9 mouse cellular contexts compared by ENCODE assay signal in the genomic region with DNA sequence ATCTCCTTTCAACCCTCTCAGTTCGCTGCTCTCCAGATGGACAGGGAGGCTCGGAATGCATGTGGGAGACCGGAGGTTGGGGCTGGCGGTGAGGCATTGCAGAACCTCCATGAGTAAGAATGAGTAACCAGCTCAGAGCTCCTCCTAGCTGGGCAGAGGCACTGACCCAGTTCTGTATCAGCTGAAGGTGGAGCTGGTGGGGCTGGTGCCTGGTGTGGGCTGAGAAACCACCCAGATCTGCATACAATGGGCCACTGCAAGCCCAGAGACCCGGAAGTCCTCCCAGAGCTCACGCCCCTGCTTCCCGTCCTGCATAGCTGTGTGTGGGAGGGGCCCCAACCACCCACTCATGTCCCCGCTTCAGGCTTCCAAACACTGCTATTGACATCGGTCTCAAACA. TPM values are rescaled to one million over a fixed set of nuclear protein-coding genes. Genes with fewer than 3 reads are reported as not detected.
DNase-seq lines count a peak whose midpoint lies in the region; TF ChIP-seq lines count a peak whose summit lies in the region.
"Had no signal": no experiment of that assay in that cellular context is flagged by ENCODE, and none has a peak within 500 bp of the region (broad histone marks: within the 10 kb centered on the region; RNA-seq: fewer than 3 reads in every experiment).

No protein-coding gene starts in this region.

- no peaks in the 10 kb centered on the region for H3K9me3 ChIP-seq in MEL (replicated peaks; ENCODE audit: insufficient read depth, low read length)
- H3K9me3 ChIP-seq: hindbrain, embryonic 15.5 days had no signal

- H3K9ac ChIP-seq in MEL (ENCODE audit: control insufficient read depth, low read depth, low read length, poor library complexity, severe bottlenecking): no peak overlapping the region
- H3K9ac ChIP-seq: hindbrain, embryonic 15.5 days had no signal

- no peak for TF ChIP-seq RAD21 in MEL (IDR thresholded peaks at IDR 0.05; ENCODE audit: low read depth, low read length)

- H3K27me3 ChIP-seq in MEL (ENCODE audit: control insufficient read depth in 1 of 2, insufficient read depth in 2 of 2, low read length in 2 of 2): no peaks in the 10 kb centered on the region
- H3K27me3 ChIP-seq: hindbrain, embryonic 15.5 days had no signal

- no peak for TF ChIP-seq EP300 in MEL (IDR thresholded peaks at IDR 0.05; ENCODE audit: low read depth in 1 of 2, low read length in 2 of 2)

- no peak for TF ChIP-seq CTCF in MEL (IDR thresholded peaks at IDR 0.05 in 2 of 3, conservative IDR thresholded peaks at IDR 0.05 in 1 of 3; ENCODE audit: control insufficient read depth in 1 of 3, insufficient read depth in 1 of 3, low read depth in 2 of 3, low read length in 3 of 3, poor library complexity in 1 of 3, severe bottlenecking in 1 of 3)

- peak; percentile 82 to 89 for DNase-seq in adrenal gland, adult (ENCODE audit: inconsistent age in 2 of 2, low spot score in 1 of 2)
- no peak for DNase-seq in adrenal gland, postnatal 4 days (ENCODE audit: low spot score in 2 of 2)
- peak; percentile 47 for DNase-seq in MEL (ENCODE audit: low read depth, low spot score)
- peak; percentile 25 to 46 for DNase-seq in gastrocnemius, adult 8-10 months (ENCODE audit: low spot score in 2 of 2)
- DNase-seq in kidney, adult 18-20 months: peak; percentile 66
- peak; percentile 87 to 89 for DNase-seq in lung, adult 18-20 months
- peak; percentile 40 for DNase-seq in thymus, postnatal 25 days
- no peak for DNase-seq in layer of hippocampus, adult 9-10 months (ENCODE audit: low spot score)

- no peak overlapping the region for H3K4me3 ChIP-seq in MEL (ENCODE audit: control insufficient read depth in 1 of 2, insufficient read depth in 1 of 2, low read depth in 2 of 2, low read length in 2 of 2)
- H3K4me3 ChIP-seq: hindbrain, embryonic 15.5 days had no signal

- H3K4me1 ChIP-seq in MEL (ENCODE audit: control insufficient read depth in 1 of 2, insufficient read depth in 2 of 2, low read length in 2 of 2): peaks cover 0 to 12% of the 10 kb centered on the region in 2 experiments; a peak in 2 of 4 replicates
- H3K4me1 ChIP-seq: hindbrain, embryonic 15.5 days had no signal

- peak overlapping the region; percentile 40; the same call in 1 of the 2 replicates for H3K27ac ChIP-seq in MEL (ENCODE audit: control insufficient read depth, low read depth, low read length)
- H3K27ac ChIP-seq: hindbrain, embryonic 15.5 days had no signal

- H3K36me3 ChIP-seq in MEL (ENCODE audit: control insufficient read depth in 1 of 2, insufficient read depth in 2 of 2, low read length in 2 of 2): peaks cover 0 to 4% of the 10 kb centered on the region in 2 experiments; a peak in 2 of 4 replicates
- H3K36me3 ChIP-seq: hindbrain, embryonic 15.5 days had no signal

- no peak; a peak in 1 of 4 replicates for TF ChIP-seq POLR2A in MEL (IDR thresholded peaks at IDR 0.05; ENCODE audit: control insufficient read depth in 1 of 2, insufficient read depth in 1 of 2, low read depth in 1 of 2, low read length in 2 of 2, poor library complexity in 1 of 2)

- H3K79me2 ChIP-seq in MEL (ENCODE audit: control insufficient read depth, insufficient read depth, low read length, poor library complexity): no peaks in the 10 kb centered on the region

TF ChIP-seq in MEL, 35 proteins besides CTCF, POLR2A, EP300 and RAD21:
- TF ChIP-seq MXI1 (IDR thresholded peaks at IDR 0.05; ENCODE audit: low read depth, low read length) (no peak), KAT2A (conservative IDR thresholded peaks at IDR 0.05; ENCODE audit: low read depth, low read length) (no peak), NELFE (IDR thresholded peaks at IDR 0.05; ENCODE audit: low read depth, low read length) (peak; percentile 23; the same call in 1 of the 2 replicates), MAX (IDR thresholded peaks at IDR 0.05; ENCODE audit: low read length) (no peak), ELF1 (IDR thresholded peaks at IDR 0.05; ENCODE audit: low read depth, low read length) (peak; percentile 65; the same call in 1 of the 2 replicates), TBP (IDR thresholded peaks at IDR 0.05; ENCODE audit: low read depth, low read length) (no peak), ETS1 (IDR thresholded peaks at IDR 0.05; ENCODE audit: low read depth, low read length) (no peak), MYB (IDR thresholded peaks at IDR 0.05; ENCODE audit: low read depth, low read length) (no peak), CHD2 (IDR thresholded peaks at IDR 0.05; ENCODE audit: low read length) (no peak), USF1 (IDR thresholded peaks at IDR 0.05; ENCODE audit: low read depth, low read length) (no peak), TCF12 (IDR thresholded peaks at IDR 0.05; ENCODE audit: low read depth, low read length) (no peak), JUND (IDR thresholded peaks at IDR 0.05; ENCODE audit: low read depth, low read length) (no peak), MYC (IDR thresholded peaks at IDR 0.05; ENCODE audit: low read depth, low read length) (no peak), ZNF384 (IDR thresholded peaks at IDR 0.05; ENCODE audit: low read depth, low read length) (no peak)

RNA-seq across cellular contexts. Expression of gene Irf2bp2, which starts 22.0 kb away (rescaled TPM):
- total RNA-seq in adrenal gland, postnatal 4 days (2021): 100 to 1,000 TPM; 115 to 119 TPM
- 30.4 and 37.2 TPM in 2 replicates for total RNA-seq in MEL (2012; rRNA removed)
- 10 to 100 TPM in 1 of 2 experiments, not detected in 1; 17.1 TPM for polyA plus RNA-seq in MEL (2012; ENCODE audit: insufficient read depth in 1 of 2, insufficient read length in 2 of 2, low read depth in 1 of 2, low replicate concordance in 2 of 2, missing spikeins in 1 of 2)
- total RNA-seq in gastrocnemius, adult 8-10 months (2022): 10 to 100 TPM; 22.2 to 31.2 (median 23.5) TPM

Comparison
In these comparisons a context has a peak if more than half of its experiments do, and no peak if none do; other contexts are left out.
1. DNase-seq: peak in adrenal gland, adult (2 of 2), MEL (single experiment), gastrocnemius, adult 8-10 months (2 of 2), kidney, adult 18-20 months (single experiment), lung, adult 18-20 months (2 of 2) and thymus, postnatal 25 days (single experiment); none in adrenal gland, postnatal 4 days (0 of 2) and layer of hippocampus, adult 9-10 months (single experiment).